Mouse (Mus musculus) forebrain, embryonic 11.5 days (tissue): ENCODE data around the gene Fndc7. TPM values are rescaled to one million over a fixed set of nuclear protein-coding genes. Genes with fewer than 3 reads are reported as not detected.
"Not testable (repeated sequence)": the region's sequence is repeated elsewhere in the genome, so short reads cannot be mapped to it uniquely, and the experiment has no call there.

Experiments used
- ATAC-seq: fragments of 200-750 bp; cut with Nextera tagmentation; replicated peaks from 2 replicates; pipeline ENCODE4 v1.8.0; 2017; ENCODE audit warnings: moderate TSS enrichment; ENCODE audit not compliant: low FRiP score
- DNase-seq: peaks from one replicate; pipeline ENCODE4 v3.0.0-alpha.2; 2017; ENCODE audit warnings: low spot score
- H3K27ac ChIP-seq: fragments of 300-500 bp; sonication (generic); 2 replicates; pipeline ENCODE4 v1.5.1; 2014; ENCODE audit warnings: low read depth, low read length
- H3K27me3 ChIP-seq: fragments of 300-500 bp; sonication (generic); 2 replicates; pipeline ENCODE4 v1.6.1; 2014; ENCODE audit warnings: mild to moderate bottlenecking, low read length, mixed read lengths; ENCODE audit not compliant: control insufficient read depth, insufficient read depth
- H3K36me3 ChIP-seq: fragments of 300-500 bp; sonication (generic); 2 replicates; pipeline ENCODE4 v1.6.1; 2014; ENCODE audit warnings: mild to moderate bottlenecking, low read length, moderate library complexity, mixed read lengths; ENCODE audit not compliant: control insufficient read depth, insufficient read depth
- H3K4me1 ChIP-seq: fragments of 300-500 bp; sonication (generic); replicated peaks from 2 replicates; pipeline ENCODE4 v1.6.1; 2014; ENCODE audit warnings: low read length, mixed read lengths; ENCODE audit not compliant: control insufficient read depth, insufficient read depth
- H3K4me2 ChIP-seq: fragments of 300-500 bp; sonication (generic); 2 replicates; pipeline ENCODE4 v1.6.1; 2014; ENCODE audit warnings: low read depth, mild to moderate bottlenecking, low read length, moderate library complexity, mixed read lengths; ENCODE audit not compliant: severe bottlenecking
- H3K4me3 ChIP-seq: fragments of 300-500 bp; sonication (generic); 2 replicates; pipeline ENCODE4 v1.5.1; 2014; ENCODE audit warnings: low read depth, low read length
- H3K9ac ChIP-seq: fragments of 300-500 bp; sonication (generic); 2 replicates; pipeline ENCODE4 v1.6.1; 2014; ENCODE audit warnings: low read length
- H3K9me3 ChIP-seq: fragments of 300-500 bp; sonication (generic); 2 replicates; pipeline ENCODE4 v1.6.1; 2016; ENCODE audit warnings: low read length, mixed read lengths; ENCODE audit not compliant: control insufficient read depth
- WGBS: fragments of 180-500 bp; shearing (Covaris S2); extraction: QIAGEN DNeasy Blood & Tissue Kit; methylation state at CpG from one replicate; pipeline ENCODE4 v1.1.7; 2014; 5-methylcytosine and 5-hydroxymethylcytosine counted together
- polyA plus RNA-seq: library from polyadenylated mRNA; unstranded; fragments of >200 nt; fragmentation: Nextera tagmentation; extraction: Ambion mirVana; gene quantifications from 2 replicates; pipeline ENCODE4 v1.2.1, GENCODE M21; 2014

The Fndc7 gene
- polyA plus RNA-seq, 1 experiment from 2014 or later: not detected

DNA sequence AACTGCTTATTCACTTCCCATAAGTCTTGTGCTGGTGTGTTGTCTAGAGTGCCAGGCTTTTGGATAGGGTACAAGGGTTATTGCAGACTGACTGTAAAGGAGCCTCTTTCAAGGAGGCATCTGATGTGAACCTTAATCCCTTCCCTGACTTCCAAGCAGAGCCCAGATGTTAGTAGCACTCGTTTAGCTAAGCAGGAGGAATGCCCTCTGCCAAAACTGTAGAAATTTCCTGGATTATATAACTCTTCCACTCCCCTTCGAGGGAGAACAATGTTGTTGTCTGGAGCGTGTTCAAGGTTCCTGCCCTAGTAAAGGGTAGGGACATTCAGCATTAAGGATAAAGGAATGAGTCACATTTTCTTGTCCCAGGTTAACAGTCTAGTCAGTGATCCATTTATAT, 43.2 kb downstream of the Fndc7 start:
- Histone ChIP-seq H3K36me3 (no peaks in the 10 kb centered on the region), H3K4me3 (no peak overlapping the region), H3K9ac (no peak overlapping the region), H3K27me3 (no peaks in the 10 kb centered on the region), H3K4me1 (no peaks in the 10 kb centered on the region), H3K4me2 (no peak overlapping the region), H3K27ac (no peak overlapping the region), H3K9me3 (no peaks in the 10 kb centered on the region)
- DNase-seq (no peak), ATAC-seq (no peak)
- WGBS: 78% methylated on average over 3 of the region's 3 CpGs

GRCm38 (mm10) chr3:108844521-108844920, 45.3 kb downstream of the Fndc7 start:
- no peak overlapping the region for H3K4me2 ChIP-seq
- H3K4me1 ChIP-seq: no peaks in the 10 kb centered on the region
- WGBS: 82% methylated on average over 5 of the region's 5 CpGs
- no peak overlapping the region for H3K27ac ChIP-seq
- H3K36me3 ChIP-seq: no peaks in the 10 kb centered on the region
- no peak for DNase-seq
- no peaks in the 10 kb centered on the region for H3K9me3 ChIP-seq
- ATAC-seq: no peak
- H3K9ac ChIP-seq: no peak overlapping the region
- no peak overlapping the region for H3K4me3 ChIP-seq
- no peaks in the 10 kb centered on the region for H3K27me3 ChIP-seq

GRCm38 (mm10) chr3:108844026-108844425, 45.8 kb downstream of the Fndc7 start:
- Histone ChIP-seq H3K36me3 (no peaks in the 10 kb centered on the region), H3K4me2 (no peak overlapping the region), H3K27me3 (no peaks in the 10 kb centered on the region), H3K9ac (no peak overlapping the region), H3K4me1 (no peaks in the 10 kb centered on the region), H3K4me3 (no peak overlapping the region), H3K27ac (no peak overlapping the region), H3K9me3 (no peaks in the 10 kb centered on the region)
- no peak for DNase-seq
- 89% methylated on average over 6 of the region's 6 CpGs for WGBS
- no peak for ATAC-seq

- Histone ChIP-seq H3K4me1 (no peaks in the 10 kb centered on the region), H3K4me3 (peak overlapping the region; percentile 74; the same call in 1 of the 2 replicates), H3K36me3 (no peaks in the 10 kb centered on the region), H3K9me3 (no peaks in the 10 kb centered on the region), H3K4me2 (no peak overlapping the region), H3K9ac (no peak overlapping the region), H3K27me3 (no peaks in the 10 kb centered on the region), H3K27ac (no peak overlapping the region)
- no peak for DNase-seq
- 56% methylated on average over 4 of the region's 4 CpGs for WGBS
- peak; percentile 68 for ATAC-seq
Measured at GRCm38 (mm10) chr3:108840716-108841054, 49.1 kb downstream of the Fndc7 start.

DNA sequence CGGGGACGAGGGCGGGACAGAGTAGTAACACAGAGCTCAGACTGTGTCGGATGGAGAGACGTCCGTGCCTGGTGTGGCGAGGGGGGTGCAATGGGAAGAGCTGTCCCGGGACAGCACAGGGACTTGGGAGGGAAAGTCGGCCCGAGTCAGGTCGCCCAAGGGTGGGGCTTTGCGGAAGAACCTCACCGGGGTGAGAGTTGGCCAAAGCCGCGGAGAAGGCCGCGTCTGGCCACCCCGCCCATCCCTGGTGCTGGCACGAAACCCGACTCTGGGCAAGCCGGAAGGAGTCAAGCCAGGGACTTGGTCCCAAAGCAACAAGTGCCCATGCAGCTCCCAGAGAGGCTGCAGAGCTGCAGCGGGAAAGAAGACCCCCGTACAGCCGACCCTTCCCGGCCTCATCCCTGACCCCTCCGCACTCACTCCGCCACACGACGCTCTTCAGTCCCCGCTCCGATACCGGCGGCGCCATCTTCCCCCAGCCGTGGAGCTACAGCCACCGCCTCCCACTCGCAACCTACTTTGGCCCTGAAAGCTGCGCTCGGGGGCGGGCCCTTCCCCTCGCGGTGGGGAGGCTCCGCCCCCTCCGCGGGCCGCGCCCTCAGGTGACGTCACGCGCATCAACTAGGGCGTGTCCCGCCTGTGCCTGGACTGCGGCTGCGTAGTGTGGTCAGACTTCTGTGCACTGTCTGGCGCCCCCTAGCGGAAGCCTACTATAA, 49.6 kb downstream of the Fndc7 start, which contains the start of gene Stxbp3:
Gene Stxbp3, minus strand, starts transcription at position 527 of the 716 bp plus-strand sequence.
- Histone ChIP-seq H3K27ac (peak within 1 kb of the TSS; percentile 57; the same call in 1 of the 2 replicates), H3K4me2 (peak within 1 kb of the TSS; percentile 67), H3K4me3 (peak within 1 kb of the TSS; percentile 74), H3K9ac (peak within 1 kb of the TSS; percentile 69), H3K9me3 (no peaks in the 10 kb centered on the region), H3K4me1 (no peaks in the 10 kb centered on the region), H3K36me3 (no peaks in the 10 kb centered on the region), H3K27me3 (no peaks in the 10 kb centered on the region)
- peak; percentile 97 for ATAC-seq
- peak; percentile 99 for DNase-seq
- WGBS: under 1% methylated on average over 56 of the region's 56 CpGs

DNA sequence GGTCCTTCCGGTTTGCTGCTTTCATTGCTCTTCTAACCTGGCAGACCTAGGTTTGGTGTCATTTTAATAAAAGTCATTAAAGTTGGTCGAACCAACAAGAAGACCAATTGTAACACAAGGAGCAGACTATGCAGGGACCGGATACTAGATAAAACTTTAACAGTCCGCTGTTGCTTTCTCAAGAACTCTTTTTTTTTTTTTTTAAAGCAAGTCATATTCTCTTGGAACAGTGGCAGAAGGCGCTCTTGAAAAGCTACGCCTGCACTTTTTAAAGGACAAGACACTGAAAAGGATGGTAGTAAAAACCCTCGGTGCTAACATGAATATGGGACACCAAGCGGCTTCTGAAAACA, 50.2 kb downstream of the Fndc7 start:
- Histone ChIP-seq H3K4me1 (no peaks in the 10 kb centered on the region), H3K36me3 (no peaks in the 10 kb centered on the region), H3K4me2 (peak overlapping the region; percentile 67), H3K9ac (peak overlapping the region; percentile 69), H3K27ac (peak overlapping the region; percentile 57; the same call in 1 of the 2 replicates), H3K9me3 (no peaks in the 10 kb centered on the region), H3K27me3 (no peaks in the 10 kb centered on the region), H3K4me3 (peak overlapping the region; percentile 74)
- WGBS: 14% methylated on average over 8 of the region's 8 CpGs
- no peak for ATAC-seq
- no peak for DNase-seq

GRCm38 (mm10) chr3:108838980-108839379, 50.8 kb downstream of the Fndc7 start:
- no peak overlapping the region; the same call in 1 of the 2 replicates for H3K4me3 ChIP-seq
- no peaks in the 10 kb centered on the region for H3K9me3 ChIP-seq
- no peaks in the 10 kb centered on the region for H3K36me3 ChIP-seq
- no peak overlapping the region for H3K9ac ChIP-seq
- H3K27ac ChIP-seq: no peak overlapping the region
- peak overlapping the region; percentile 11; the same call in 1 of the 2 replicates for H3K4me2 ChIP-seq
- H3K27me3 ChIP-seq: no peaks in the 10 kb centered on the region
- DNase-seq (no peak), ATAC-seq (no peak)
- 84% methylated on average over 7 of the region's 7 CpGs for WGBS
- no peaks in the 10 kb centered on the region for H3K4me1 ChIP-seq

DNA sequence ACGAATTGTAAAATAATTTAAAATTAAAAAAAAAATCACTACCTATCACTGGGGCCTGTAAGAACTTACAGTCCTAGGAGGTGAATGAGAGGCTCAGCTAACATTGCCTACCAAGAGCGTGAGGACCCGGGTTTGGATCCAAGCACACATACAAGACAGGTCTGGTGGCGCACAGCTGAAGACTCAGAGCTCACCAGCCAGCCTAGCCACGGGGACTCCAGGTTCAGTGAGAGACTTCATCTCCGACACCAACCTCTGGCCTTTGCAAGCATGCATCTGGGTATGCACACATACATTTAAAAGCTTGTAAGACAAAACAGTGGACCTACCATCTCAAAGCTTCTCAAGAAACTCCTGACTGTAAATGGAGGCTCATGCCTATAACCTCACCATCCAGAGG, 52.9 kb downstream of the Fndc7 start:
- H3K4me1 ChIP-seq: no peaks in the 10 kb centered on the region
- ATAC-seq: no peak
- no peaks in the 10 kb centered on the region for H3K27me3 ChIP-seq
- H3K4me2 ChIP-seq: no peak overlapping the region
- no peaks in the 10 kb centered on the region for H3K9me3 ChIP-seq
- no peak overlapping the region for H3K4me3 ChIP-seq
- 90% methylated on average over 6 of the region's 6 CpGs for WGBS
- no peaks in the 10 kb centered on the region for H3K36me3 ChIP-seq
- no peak for DNase-seq
- H3K27ac ChIP-seq: no peak overlapping the region
- H3K9ac ChIP-seq: no peak overlapping the region

DNA sequence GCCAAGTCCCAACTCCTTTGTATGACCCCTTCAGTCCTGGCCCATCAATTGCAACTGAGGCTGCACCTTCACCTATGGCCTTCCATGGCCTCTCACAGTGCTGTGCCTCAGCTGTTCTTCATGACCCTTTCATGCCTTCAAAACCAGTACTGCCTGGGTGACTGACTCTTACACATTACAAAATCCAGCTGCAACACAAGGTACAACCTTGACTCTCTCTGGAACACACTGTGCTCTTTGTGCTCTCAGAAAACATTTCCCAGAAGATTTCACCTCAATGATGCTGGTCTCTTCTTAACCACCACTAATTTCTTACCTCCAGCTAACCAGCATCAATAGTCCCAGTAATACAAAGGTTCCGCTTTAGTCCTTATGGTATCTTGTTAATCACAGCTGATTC, 56.1 kb downstream of the Fndc7 start:
- H3K9me3 ChIP-seq, H3K27ac ChIP-seq, H3K9ac ChIP-seq, DNase-seq, H3K4me1 ChIP-seq, H3K4me3 ChIP-seq, H3K27me3 ChIP-seq, H3K4me2 ChIP-seq, ATAC-seq, H3K36me3 ChIP-seq: not testable (repeated sequence)
- WGBS: 88% methylated on average over 1 of the region's 1 CpGs
